Mouse (Mus musculus) midbrain, embryonic 14.5 days (tissue): ENCODE measurements around the gene Ncor2. TPM values are rescaled to one million over a fixed set of nuclear protein-coding genes. Genes with fewer than 3 reads are reported as not detected.
A peak's percentile ranks its signal among the peaks of the same experiment; 100 is the strongest.

Experiments used
- ATAC-seq: fragments of 200-750 bp; cut with Nextera tagmentation; 2 replicates; pipeline ENCODE4 v1.8.0; 2017; ENCODE audit warnings: moderate number of reproducible peaks, moderate library complexity; ENCODE audit not compliant: low FRiP score, low TSS enrichment
- DNase-seq: peaks from one replicate; pipeline ENCODE4 v3.0.0-alpha.2; 2015
- H3K27ac ChIP-seq: fragments of 300-500 bp; sonication (generic); replicated peaks from 2 replicates; pipeline ENCODE4 v1.5.1; 2014; ENCODE audit warnings: mild to moderate bottlenecking, low read depth, low read length, moderate library complexity
- H3K27me3 ChIP-seq: fragments of 300-500 bp; sonication (generic); 2 replicates; pipeline ENCODE4 v1.6.1; 2014; ENCODE audit warnings: low read length, control low read depth, mixed read lengths; ENCODE audit not compliant: control insufficient read depth, insufficient read depth
- H3K36me3 ChIP-seq: fragments of 300-500 bp; sonication (generic); 2 replicates; pipeline ENCODE4 v1.6.1; 2014; ENCODE audit warnings: low read length, control low read depth; ENCODE audit not compliant: control insufficient read depth, insufficient read depth
- H3K4me1 ChIP-seq: fragments of 300-500 bp; sonication (generic); 2 replicates; pipeline ENCODE4 v1.6.1; 2014; ENCODE audit warnings: mild to moderate bottlenecking, antibody characterized with exemption, low read length, control low read depth; ENCODE audit not compliant: control insufficient read depth, insufficient read depth
- H3K4me2 ChIP-seq: fragments of 300-500 bp; sonication (generic); 2 replicates; pipeline ENCODE4 v1.6.1; 2014; ENCODE audit warnings: mild to moderate bottlenecking, low read length, moderate library complexity
- H3K4me3 ChIP-seq: fragments of 300-500 bp; sonication (generic); replicated peaks from 2 replicates; pipeline ENCODE4 v1.5.1; 2014; ENCODE audit warnings: low read depth, low read length
- H3K9ac ChIP-seq: fragments of 300-500 bp; sonication (generic); replicated peaks from 2 replicates; pipeline ENCODE4 v1.6.1; 2014; ENCODE audit warnings: mild to moderate bottlenecking, low read length, moderate library complexity
- H3K9me3 ChIP-seq: fragments of 300-500 bp; sonication (generic); 2 replicates; pipeline ENCODE4 v1.6.1; 2016; ENCODE audit warnings: low read length, control low read depth, mixed read lengths; ENCODE audit not compliant: control insufficient read depth
- WGBS: fragments of 180-500 bp; shearing (Covaris S2); extraction: QIAGEN DNeasy Blood & Tissue Kit; methylation state at CpG from one replicate; pipeline ENCODE4 v1.1.7; 2014; 5-methylcytosine and 5-hydroxymethylcytosine counted together
- polyA plus RNA-seq: library from polyadenylated mRNA; unstranded; fragments of >200 nt; fragmentation: Nextera tagmentation; extraction: Ambion mirVana; gene quantifications from 2 replicates; pipeline ENCODE4 v1.2.1, GENCODE M21; 2014

Gene Ncor2
- polyA plus RNA-seq, 1 experiment from 2014 or later = 23.7 TPM

DNA sequence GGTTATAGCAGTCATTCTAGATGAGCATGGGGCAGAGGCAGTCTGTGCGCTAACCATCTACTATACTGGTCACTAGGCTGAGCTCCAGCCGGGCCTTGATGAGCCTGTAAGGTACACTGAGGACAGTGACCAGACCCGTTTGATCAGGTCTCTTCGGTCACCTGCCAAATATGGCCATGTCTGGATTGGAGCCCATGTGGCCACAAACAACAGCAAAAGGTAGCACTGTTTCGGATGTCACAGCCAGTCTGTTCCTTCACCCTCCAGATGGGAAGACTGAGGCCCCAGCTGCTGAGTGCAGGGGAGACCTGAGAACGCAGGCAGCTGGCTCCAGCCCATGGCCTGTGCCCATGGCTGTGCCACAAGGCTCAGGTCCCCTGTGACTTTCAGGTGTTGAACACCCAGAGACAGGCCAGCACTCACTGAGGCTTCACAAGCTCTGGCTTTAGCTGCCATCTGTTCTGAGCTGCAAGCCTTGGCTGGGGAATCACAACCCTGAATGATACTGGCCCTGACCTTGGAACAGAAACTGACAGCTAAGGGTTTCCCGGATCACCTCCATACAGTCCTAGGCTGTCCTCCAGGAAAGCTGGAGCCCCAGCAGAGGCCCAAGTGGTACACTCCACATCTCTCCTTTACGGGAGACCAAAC is 139.5 kb downstream of the Ncor2 start:
- no peaks in the 10 kb centered on the region for H3K9me3 ChIP-seq
- H3K4me2 ChIP-seq = no peak overlapping the region
- no peaks in the 10 kb centered on the region; the same call in 1 of the 2 replicates for H3K4me1 ChIP-seq
- no peak overlapping the region for H3K4me3 ChIP-seq
- H3K27ac ChIP-seq = no peak overlapping the region
- WGBS = 95% methylated on average over 8 of the region's 8 CpGs
- DNase-seq = no peak
- H3K9ac ChIP-seq = no peak overlapping the region
- H3K27me3 ChIP-seq = no peaks in the 10 kb centered on the region
- no peak for ATAC-seq
- H3K36me3 ChIP-seq = peaks cover 75% of the 10 kb centered on the region

DNA sequence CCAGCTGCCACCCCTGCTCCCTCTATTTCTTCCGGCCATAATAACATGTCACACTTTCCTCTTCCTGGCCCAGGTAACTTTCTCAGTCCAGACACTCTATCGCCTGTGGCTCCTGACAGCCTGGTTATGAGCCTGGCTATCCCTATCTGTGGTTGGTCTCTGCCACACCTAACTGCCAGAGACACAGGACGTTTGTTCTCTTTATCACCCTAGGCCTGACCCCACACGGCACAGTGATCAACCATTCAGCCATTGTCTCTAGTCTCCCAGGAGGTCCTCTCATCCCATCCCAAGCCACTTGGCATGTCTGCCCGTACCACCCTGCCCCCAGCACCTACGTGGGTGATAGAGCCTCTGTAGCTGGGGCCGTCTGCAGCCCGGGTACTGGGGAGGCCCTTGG is 142.5 kb downstream of the Ncor2 start:
- Histone ChIP-seq H3K27me3 (no peaks in the 10 kb centered on the region), H3K4me3 (no peak overlapping the region), H3K9me3 (no peaks in the 10 kb centered on the region), H3K27ac (no peak overlapping the region), H3K4me1 (no peaks in the 10 kb centered on the region), H3K36me3 (peaks cover 84% of the 10 kb centered on the region), H3K9ac (no peak overlapping the region), H3K4me2 (no peak overlapping the region)
- ATAC-seq (no peak), DNase-seq (no peak)
- 89% methylated on average over 8 of the region's 8 CpGs for WGBS

DNA sequence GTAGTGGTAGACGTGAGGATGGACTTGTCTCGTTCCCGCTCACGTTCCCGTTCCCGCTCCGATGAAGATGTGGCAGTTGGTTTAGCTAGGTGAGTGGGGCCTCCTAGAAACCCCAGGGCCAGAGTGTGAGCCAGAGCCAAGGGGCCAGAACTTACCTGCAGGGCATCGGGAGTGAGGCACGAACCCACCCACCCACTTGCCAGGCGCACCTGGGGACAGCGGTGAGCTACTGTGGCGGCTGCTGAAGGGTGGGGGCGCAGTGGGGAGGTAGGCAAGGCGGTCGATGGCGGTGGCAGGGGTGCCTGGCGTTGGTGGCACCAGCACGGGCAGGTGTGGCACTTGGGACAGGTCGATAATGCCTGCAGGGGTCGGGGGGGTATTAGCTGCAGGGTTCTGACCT is 150.1 kb downstream of the Ncor2 start:
- WGBS = 98% methylated on average over 20 of the region's 20 CpGs
- H3K27ac ChIP-seq = no peak overlapping the region

DNA sequence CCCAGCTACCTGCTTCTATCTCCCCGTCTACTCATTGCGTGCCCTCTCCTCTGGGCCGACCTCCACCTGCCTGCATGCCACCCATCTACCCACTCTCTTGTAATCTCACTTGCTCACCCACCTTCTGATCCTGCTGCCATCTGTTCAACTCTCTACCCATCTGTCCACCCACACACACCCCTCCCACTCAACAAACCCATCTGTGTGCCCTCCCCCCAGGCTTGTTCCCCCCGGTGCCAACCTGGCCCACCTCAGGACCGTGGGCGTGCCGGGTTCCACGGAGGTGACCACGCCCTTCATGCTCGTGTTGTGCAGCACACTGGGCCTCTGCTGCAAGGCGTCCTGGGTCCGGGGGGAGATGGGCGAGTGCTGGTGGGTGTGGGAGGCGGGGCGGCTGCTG is 150.6 kb downstream of the Ncor2 start:
- H3K27me3 ChIP-seq = no peaks in the 10 kb centered on the region
- DNase-seq = no peak
- no peak for ATAC-seq
- no peak overlapping the region for H3K27ac ChIP-seq
- no peaks in the 10 kb centered on the region for H3K9me3 ChIP-seq
- no peak overlapping the region for H3K4me3 ChIP-seq
- H3K4me1 ChIP-seq = no peaks in the 10 kb centered on the region
- H3K36me3 ChIP-seq = peaks cover 94% of the 10 kb centered on the region
- H3K9ac ChIP-seq = no peak overlapping the region
- 96% methylated on average over 15 of the region's 15 CpGs for WGBS
- H3K4me2 ChIP-seq = no peak overlapping the region

More for the DNA sequence above, 150.1 kb downstream of the Ncor2 start:
- no peak for DNase-seq
- ATAC-seq = no peak
- Histone ChIP-seq H3K9me3 (no peaks in the 10 kb centered on the region), H3K4me1 (no peaks in the 10 kb centered on the region), H3K36me3 (peaks cover 94% of the 10 kb centered on the region), H3K4me2 (no peak overlapping the region), H3K4me3 (no peak overlapping the region), H3K27me3 (no peaks in the 10 kb centered on the region), H3K9ac (no peak overlapping the region)

DNA sequence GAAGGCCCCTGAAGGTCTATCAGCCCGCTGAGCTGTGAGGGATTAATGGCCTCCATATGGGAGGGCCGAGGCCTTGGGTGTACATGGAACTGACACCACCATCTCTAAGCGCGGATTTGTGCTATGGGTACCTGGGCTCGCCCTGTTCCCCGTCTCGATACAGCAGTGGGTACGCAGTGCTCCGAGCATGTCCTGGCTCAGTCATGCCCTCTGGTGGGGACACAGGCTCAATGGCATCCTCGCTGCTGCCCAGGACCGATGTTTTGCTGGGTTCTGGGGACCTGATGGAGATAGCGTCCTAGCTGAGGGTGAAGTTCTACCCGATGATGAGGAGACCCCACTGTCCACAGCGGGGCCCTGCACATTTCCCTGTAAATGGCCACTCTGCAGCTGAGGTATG is 155.0 kb downstream of the Ncor2 start:
- no peak overlapping the region for H3K4me3 ChIP-seq
- H3K36me3 ChIP-seq = peaks cover 76% of the 10 kb centered on the region
- WGBS = 81% methylated on average over 14 of the region's 14 CpGs
- H3K9me3 ChIP-seq = no peaks in the 10 kb centered on the region
- no peak overlapping the region for H3K4me2 ChIP-seq
- ATAC-seq = no peak
- H3K27ac ChIP-seq = no peak overlapping the region
- H3K9ac ChIP-seq = no peak overlapping the region
- H3K4me1 ChIP-seq = no peaks in the 10 kb centered on the region
- peak; percentile 62 for DNase-seq
- H3K27me3 ChIP-seq = no peaks in the 10 kb centered on the region

DNA sequence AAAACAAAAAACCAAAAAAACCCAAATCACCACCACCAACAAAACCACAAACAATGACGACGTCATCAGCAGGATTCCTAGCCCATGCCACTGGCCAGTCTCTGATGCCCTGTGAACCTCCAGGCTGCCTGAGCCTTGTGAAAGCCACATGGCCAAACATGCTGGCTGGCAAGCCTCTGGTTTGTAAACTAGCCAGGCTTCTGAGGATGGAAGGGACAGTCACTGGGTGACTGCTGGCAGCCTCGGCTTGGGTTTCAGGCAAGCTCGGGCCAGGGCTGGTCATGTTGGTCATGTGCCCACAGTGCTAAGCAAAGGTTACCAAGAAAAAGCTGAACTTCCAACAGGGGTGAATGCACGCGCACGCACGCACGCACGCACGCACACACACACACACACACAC is 157.7 kb downstream of the Ncor2 start:
- H3K4me2 ChIP-seq = no peak overlapping the region
- no peak overlapping the region for H3K9ac ChIP-seq
- peaks cover 80% of the 10 kb centered on the region for H3K36me3 ChIP-seq
- no peak overlapping the region for H3K4me3 ChIP-seq
- DNase-seq (no peak), ATAC-seq (no peak)
- WGBS = 89% methylated on average over 11 of the region's 11 CpGs
- H3K27me3 ChIP-seq = no peaks in the 10 kb centered on the region
- no peak overlapping the region for H3K27ac ChIP-seq
- H3K4me1 ChIP-seq = no peaks in the 10 kb centered on the region
- H3K9me3 ChIP-seq = no peaks in the 10 kb centered on the region

DNA sequence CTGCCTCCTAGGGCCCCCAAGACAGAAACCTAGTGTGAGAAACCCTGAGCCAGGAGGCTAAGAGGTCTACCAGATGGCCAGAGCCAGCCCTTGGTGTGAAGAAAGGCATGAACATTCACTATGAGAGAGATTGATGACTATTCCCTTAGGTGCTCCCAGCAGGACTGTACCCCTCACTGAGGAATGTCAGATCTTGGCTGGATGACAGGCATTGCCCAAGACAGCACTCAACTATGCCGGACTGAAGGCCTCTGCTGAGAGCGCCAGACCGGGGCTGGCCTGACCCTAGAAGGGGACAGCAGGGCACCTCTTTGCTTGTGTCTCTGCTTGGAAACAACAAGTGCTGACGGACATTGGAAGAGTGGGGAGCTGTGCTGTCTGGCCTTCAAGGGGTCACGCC is 159.9 kb downstream of the Ncor2 start:
- WGBS = 90% methylated on average over 5 of the region's 5 CpGs
- no peaks in the 10 kb centered on the region for H3K27me3 ChIP-seq
- DNase-seq (no peak), ATAC-seq (no peak)
- no peak overlapping the region for H3K9ac ChIP-seq
- no peak overlapping the region for H3K27ac ChIP-seq
- no peaks in the 10 kb centered on the region for H3K4me1 ChIP-seq
- H3K4me3 ChIP-seq = no peak overlapping the region
- H3K9me3 ChIP-seq = no peaks in the 10 kb centered on the region
- H3K36me3 ChIP-seq = peaks cover 73% of the 10 kb centered on the region
- no peak overlapping the region for H3K4me2 ChIP-seq

DNA sequence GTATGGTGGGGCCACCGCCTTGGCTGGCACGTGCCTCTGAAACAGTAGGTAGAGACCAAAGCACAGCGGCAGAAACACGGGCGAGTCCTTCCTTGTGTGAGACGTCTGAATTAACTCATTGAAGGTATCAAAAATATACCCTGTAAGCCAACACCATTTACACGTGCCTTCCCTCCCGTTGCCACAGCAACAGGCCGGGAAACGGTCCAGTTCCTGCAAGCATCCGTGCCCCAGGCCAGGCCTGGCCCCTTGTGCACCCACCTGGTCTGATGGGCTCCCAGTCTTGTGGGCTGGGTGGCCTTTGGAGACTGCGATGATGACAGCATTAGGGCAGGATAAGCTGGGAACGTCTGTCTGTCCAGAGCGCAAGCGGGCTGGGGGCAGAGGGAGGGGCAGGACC is 161.7 kb downstream of the Ncor2 start:
- H3K9me3 ChIP-seq = no peaks in the 10 kb centered on the region
- H3K27ac ChIP-seq = peak overlapping the region; percentile 20; the same call in 1 of the 2 replicates
- DNase-seq (peak; percentile 28), ATAC-seq (no peak)
- H3K4me1 ChIP-seq = no peaks in the 10 kb centered on the region
- no peaks in the 10 kb centered on the region for H3K27me3 ChIP-seq
- no peak overlapping the region for H3K4me2 ChIP-seq
- H3K9ac ChIP-seq = no peak overlapping the region
- WGBS = 70% methylated on average over 15 of the region's 15 CpGs
- no peak overlapping the region for H3K4me3 ChIP-seq
- peaks cover 57% of the 10 kb centered on the region for H3K36me3 ChIP-seq

DNA sequence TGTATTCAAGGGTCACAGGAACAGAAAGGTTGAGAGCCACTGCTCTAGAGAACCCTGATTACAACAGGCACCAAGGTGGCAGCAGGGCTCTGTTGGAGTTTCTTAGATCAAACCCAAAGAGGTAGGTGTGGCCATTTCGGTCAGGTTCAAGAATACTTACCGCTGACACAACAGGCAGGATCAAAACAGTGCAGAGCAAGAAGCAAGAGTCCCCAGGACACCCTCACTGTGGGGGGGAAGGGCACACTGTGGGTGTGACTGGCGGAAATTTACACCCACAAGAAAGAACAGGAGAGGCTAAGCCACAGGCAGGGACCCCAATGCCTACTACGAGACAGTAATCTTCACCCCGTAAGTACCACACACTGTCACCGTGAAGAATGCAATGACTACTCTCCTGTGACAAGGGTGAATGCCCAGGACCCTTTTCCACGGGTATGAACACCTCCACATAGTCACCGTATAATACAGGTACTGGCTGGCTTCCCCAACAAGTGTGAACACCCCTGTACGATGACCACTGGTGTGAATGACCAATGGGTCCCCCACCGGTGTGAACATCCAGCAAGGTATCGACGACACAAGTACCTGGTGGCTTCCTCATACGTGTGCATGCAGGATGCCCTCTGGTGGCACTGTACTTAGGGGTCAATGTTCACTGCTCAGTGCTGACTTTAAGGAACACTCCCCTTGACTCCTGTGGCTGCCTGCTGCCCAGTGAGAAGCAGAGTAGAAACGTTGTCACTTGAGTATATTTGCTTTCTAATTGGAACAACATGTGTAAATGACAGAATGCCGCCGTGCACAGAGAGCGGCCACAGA is 162.4 kb downstream of the Ncor2 start:
- Histone ChIP-seq H3K27me3 (no peaks in the 10 kb centered on the region), H3K36me3 (peaks cover 53% of the 10 kb centered on the region), H3K4me3 (no peak overlapping the region), H3K4me1 (no peaks in the 10 kb centered on the region), H3K27ac (no peak overlapping the region), H3K4me2 (no peak overlapping the region), H3K9ac (no peak overlapping the region), H3K9me3 (no peaks in the 10 kb centered on the region)
- DNase-seq (no peak), ATAC-seq (no peak)
- 91% methylated on average over 17 of the region's 17 CpGs for WGBS
